Mouse (Mus musculus): ENCODE data around the gene Nptxr.

Gene Nptxr

DNA sequence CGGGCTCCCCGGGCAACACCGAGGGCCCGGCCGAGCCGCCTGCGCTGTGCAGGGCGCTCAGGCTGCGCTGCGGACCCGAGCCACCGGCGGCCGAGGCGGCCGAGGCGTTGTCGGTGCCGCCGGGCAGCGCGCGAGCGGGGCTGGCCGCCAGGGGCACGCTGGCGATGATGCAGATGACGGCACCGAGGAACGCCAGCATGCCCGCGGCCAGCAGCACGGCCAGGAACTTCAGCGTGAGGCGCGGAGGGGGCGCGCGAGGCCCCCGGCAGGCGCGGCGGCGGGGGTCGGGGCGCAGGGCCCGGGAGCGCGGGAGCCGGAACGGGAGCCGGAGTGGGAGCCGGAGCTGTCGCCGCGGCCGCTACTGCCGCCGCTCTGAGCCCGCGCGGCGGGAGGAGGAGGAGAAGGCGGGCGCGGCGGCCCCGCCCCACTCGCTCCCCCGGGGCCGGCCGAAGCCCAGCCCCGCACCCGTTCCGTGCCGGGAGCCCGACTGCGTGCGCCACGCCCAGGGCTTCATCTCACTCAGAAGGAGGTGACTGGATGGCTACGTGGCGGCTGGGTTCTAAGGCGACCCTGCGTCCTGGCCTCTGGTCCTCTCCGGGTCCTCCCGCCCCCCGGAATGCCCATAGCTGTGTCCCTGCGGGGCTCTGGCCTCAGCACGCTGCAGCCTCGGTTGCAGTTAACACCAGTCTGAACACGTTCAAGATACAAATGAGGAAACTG is at the start of gene Nptxr:
Gene Nptxr (minus strand): TSS at position 415 of the 720 bp plus-strand sequence.
- DNase-seq (ENCODE audit: inconsistent ontology term), result peak; percentile 64

DNA sequence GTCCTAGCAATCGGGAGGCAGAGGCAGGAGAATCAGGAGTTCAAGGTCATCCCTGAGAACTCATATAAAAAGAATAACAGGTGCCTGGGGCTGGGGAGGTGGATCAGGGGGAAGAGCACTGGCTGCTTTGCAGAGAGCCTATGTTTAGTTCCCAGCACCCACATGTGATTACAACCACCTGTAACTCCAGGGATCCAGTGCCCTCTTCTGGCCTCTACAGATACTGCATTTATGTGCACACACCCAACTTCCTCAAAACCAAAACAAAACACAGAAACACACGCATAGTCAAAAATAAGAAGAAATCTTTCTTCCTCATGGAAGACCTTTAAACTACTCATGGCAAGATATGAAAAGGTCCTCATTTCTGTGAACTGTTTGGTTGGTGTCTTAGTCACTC is 45.6 kb upstream of the Nptxr start:
- no peak for DNase-seq (ENCODE audit: inconsistent ontology term)

DNA sequence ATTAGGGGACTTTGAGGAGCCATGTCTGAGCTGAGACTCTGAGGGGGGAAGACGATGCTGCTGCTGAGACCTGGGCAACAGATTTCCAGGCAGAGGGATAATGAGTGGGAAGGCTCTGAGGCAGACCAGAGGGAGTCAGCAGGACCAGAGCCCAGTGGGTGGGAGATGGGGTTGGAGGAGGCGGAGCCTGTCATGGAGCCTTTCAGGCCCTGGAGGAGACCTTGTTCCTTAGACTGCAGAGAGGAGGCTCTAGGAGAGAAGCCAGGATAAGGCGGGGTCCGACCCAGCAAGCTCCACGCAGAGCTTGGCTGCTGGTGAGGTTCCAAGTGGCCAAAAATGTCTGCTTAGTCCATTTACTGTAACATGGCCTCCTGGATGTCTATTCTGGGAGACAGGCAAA is 42.5 kb upstream of the Nptxr start:
- DNase-seq (ENCODE audit: inconsistent ontology term), result peak; percentile 73

DNA sequence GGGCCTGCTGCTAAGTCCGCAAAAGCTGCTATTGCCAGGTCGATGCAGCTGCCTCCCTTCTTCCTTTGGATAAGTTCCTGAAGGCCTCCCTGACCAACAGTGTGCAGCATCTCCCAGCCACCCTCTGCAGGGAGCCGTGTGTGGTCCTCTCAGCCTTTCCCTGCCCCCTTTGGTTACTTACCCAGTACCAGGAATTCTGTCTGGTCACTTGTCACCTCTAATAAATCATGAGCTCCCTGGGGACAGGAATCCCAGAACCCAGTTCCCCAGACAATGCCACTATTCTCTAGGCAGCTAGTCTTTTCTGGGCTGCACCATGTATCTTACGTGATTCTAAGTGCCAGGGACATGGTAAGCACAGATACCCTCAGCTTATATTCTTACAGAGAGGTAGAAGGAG is 41.4 kb upstream of the Nptxr start:
- peak; percentile 88 for DNase-seq (ENCODE audit: inconsistent ontology term)

DNA sequence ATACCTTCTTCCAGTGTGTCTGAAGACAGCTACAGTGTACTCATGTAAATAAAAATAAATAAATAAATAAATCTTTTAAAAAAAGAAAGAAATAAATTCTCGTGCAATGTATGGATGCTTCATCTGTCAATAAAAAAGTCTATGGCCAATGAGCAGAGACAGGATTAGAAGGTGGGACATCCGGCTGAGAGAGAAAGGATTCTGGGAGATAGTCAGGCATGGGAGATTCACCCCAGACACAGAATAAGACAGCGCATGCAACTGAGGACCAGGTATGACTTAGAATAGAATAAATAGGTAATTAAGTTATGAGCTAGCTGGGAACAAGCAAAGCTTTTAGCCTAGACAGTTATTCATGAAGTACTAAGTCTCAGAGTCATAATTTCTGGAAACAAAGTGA is 38.4 kb upstream of the Nptxr start:
- no peak for DNase-seq (ENCODE audit: inconsistent ontology term)

DNA sequence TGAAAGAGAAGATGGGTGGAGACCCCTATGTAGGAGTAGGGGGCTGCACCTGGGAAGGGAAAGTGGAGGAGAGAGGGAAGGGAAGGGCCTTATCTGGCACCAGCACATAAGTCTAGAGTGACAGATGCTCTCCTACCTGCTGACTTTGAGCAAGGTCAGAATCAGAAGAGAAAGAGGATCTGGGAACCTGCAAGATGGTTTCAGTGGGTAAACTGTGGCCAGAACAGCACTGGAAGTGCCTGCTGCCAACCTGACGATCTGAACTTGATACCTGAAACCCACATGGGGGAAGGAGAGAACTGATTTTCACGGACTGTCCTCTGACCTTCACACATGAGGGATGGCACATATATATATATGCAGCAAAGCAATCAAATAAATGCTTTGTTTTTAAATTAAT is 35.7 kb upstream of the Nptxr start:
- DNase-seq (ENCODE audit: inconsistent ontology term), result no peak

DNA sequence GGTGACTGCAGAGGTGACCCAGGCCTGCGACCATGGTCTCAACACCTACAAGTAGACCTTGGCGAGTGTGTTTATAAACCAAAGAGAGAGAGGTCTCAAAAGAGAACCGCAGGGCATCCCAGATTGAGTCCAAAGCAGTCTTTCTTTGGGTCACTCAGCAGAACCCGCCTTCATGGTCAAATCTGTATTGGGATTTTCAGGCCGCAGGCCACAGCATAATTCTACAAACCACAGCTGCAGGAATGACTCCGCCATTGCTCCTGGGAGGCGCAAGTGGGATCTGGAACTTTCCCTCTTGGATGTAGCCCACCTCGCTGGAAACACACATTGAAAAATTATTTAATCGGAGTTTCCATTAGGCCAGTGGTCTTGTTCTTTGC is 30.3 kb upstream of the Nptxr start:
- DNase-seq (ENCODE audit: inconsistent ontology term), result no peak

DNA sequence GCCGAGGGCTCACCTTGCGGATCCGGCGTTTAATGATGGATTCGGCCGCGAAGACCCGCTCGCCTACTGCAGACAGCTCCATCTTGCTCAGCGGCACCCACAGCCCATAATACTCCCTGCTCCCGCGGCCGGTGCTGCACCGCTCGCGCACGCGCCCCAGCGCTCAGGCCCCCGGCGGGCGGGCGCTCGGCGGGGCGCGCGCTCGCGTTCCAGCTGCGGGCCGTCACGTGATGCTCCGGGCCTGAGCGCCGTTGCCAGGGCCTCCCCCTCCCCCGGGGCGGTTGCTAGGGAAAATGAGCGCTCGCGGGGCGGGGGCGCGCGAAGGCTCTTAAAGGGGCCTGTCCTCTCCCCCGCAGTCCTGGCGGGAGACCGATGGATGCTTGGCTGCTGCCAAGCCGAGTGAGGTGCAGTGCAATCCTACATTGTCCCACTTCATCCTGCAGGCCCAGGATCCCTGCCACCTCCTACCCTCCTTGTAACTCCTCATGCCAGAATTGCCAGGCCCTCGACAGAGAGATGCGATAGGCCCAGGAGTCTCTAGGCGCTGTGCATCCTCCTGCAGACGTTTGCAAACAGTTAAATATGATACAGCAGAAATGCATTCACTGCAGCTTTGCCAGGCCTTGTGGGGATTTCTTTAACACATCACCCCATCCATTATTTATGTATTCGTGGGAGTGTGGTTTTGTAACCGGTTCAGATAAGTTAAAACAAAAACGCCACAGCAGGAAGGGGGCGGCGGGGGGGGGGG is 29.7 kb upstream of the Nptxr start, which contains the start of the genes Npcd and Cbx6:
Gene Npcd (minus strand): TSS at position 108 of the 751 bp plus-strand sequence.
Gene Cbx6 (minus strand): TSS at position 559 of the 751 bp plus-strand sequence.
- DNase-seq (ENCODE audit: inconsistent ontology term), result peak; percentile 98

DNA sequence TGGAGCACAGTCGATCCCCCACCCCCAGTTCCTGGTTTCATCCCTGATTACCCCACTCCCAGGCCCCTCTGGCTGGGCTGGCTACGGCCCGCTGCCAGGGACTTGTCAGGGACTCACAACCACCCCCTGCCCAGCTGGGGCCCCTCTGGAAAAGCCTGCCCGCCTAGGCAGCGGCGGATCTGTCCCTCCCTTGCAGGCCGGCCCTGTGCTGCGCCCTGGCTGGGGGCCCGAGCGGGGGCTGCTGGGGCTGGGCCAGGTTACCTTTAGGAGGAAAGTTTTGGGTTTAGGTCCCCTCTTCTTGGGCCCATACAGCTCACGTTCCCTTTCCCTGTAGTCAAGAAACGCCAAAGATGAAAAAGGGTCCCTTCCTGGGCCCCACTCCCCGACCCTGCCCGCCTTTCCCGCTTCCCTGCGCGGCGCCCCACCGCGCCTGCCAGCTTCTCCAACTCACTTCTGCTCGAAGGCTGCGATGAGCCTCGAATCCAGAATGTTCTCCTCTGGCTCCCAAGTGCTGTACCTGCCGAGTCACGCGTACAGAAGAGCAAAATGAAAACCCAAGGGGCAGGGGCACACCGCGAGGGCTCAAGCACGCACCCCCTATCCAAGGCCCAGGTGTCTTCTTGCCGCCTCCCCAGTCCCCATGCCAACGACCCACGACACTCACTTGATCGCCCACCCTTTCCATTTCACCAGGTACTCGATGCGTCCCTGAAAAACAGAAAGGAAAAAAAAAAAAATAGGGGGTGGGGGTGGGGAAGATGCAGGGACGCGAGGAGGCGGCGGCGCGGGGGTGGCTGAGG is 28.9 kb upstream of the Nptxr start:
- peak; percentile 43 for DNase-seq (ENCODE audit: inconsistent ontology term)

DNA sequence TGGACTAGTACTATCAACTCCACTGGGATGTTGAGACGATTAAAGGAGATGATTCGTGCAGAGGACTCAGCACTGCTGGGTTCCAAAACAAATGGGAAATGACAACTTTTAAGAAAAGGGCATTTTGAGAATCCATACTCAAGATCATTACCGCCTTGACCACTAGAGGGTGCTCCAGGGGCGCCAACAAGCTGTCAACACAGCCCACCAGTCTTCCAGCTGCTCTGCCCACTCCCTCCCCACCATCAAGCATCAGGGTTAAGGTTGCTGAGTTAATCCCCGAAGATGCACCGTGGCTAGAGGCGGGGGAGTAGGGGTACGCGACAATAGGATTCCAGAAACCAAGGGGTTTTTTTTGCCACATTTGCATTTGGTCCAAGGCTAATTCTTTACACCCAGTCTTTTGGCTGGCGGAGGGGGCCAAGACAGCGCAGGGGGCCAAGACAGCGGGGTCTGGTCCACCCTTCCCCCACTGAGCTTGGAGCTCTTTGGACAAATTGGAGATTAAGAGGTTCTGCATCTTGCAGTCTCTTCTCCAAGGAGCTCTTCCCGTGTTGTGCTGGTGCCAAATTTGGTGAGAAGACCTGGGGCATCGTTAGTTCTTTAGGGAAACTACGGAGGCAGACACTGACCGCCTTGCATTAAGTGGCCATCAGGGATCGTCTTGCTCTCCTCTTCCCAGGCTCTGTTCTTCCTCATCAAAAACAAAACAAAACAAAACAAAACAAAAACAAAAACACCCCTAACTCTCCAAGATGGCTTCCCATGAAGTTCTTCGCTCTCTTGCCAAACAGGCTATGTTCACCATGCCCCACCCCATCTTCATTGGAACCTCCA is 27.7 kb upstream of the Nptxr start:
- DNase-seq (ENCODE audit: inconsistent ontology term), result peak; percentile 70

DNA sequence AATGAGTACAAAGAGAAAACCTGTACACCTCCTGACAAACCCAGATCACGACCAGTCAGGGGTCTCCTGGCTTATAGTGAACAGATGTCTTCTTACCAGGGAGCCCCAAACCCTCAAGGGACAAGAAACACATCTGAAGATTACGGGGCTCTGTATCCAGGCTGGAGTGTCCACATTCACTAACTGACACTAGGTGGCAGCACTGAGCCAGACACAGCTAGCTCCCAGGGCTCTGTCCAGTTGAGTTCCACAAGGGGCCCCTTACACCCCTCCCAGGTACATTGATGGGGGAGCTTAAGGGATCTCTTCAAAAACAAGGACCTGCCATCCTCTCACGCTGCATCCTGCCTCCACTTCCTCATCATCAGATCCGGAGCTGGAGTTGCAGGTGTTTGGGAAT is 25.8 kb upstream of the Nptxr start:
- DNase-seq (ENCODE audit: inconsistent ontology term), result peak; percentile 61

DNA sequence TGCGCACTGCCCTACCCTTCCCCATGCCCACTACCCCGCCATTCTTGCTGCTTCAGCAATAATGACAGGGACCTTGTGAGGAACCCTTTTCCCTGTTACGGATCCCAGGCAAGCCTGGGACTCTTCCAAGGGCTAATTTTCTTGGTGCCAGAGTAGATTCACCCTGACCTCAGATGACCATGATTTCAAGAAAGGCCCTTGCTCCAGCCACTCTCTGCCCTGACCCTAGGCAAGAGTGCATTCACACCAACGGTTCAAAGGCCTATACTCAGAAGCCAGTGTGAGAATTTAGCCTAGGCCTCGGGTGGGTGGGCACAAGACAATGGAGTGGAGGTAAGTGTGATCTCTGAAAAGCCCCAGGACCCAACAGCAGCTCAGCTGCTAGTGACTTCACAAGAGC is 24.9 kb upstream of the Nptxr start:
- DNase-seq (ENCODE audit: inconsistent ontology term), result no peak

DNA sequence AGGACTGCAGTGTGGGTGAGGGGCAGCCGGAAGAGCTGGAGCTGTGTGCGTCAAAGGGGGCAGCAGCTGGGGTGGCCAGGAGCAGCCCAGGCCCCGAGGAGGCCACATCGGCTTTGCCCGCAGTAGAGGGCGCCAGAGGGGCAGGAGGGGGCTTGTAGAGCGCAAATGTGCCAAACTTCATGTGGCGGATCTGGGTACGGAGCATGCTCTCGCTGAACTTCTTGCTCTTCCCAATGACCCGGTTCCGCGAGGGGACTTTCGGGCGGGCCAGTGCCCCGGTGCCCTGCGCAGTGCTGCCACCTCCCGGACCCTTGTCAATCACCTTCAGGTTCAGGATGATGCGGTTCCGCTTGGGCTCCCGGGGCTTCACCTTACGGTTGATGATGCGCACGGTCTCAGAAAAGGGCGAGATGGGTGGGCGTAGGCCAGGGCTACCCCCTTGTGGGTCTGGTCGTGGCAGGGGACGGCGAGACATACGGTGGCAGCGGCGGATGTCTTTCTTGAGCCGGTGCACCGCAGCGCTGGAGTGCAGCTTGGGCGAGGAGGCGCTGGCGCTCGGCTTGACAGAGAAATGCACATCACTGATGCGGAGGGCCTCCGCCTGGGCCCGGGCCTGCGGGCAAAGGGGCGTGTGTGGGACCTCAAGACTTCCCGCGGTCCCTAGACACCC is 23.9 kb upstream of the Nptxr start:
- DNase-seq (ENCODE audit: inconsistent ontology term), result peak; percentile 33

DNA sequence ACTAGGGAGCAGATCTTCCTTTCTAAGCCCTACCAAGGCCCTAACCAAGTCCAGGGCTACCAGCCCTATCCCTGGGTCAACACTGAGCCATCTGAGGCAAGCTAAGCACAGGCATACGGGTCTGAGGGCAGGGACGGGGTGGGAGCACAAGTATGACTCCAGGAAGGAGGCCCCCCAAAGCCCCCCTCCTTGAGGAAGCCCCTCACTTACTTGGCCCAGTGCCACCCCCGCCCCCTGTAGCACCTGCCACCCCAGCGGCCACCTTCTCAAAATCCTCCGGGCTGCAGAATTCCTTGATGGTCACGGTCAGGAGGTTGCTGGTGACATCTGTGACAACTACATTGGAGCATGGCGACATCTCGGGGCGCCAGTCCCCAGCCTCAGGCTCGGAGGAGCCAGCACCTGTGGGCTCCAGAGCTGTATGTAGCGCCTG is 23.2 kb upstream of the Nptxr start:
- no peak for DNase-seq (ENCODE audit: inconsistent ontology term)

DNA sequence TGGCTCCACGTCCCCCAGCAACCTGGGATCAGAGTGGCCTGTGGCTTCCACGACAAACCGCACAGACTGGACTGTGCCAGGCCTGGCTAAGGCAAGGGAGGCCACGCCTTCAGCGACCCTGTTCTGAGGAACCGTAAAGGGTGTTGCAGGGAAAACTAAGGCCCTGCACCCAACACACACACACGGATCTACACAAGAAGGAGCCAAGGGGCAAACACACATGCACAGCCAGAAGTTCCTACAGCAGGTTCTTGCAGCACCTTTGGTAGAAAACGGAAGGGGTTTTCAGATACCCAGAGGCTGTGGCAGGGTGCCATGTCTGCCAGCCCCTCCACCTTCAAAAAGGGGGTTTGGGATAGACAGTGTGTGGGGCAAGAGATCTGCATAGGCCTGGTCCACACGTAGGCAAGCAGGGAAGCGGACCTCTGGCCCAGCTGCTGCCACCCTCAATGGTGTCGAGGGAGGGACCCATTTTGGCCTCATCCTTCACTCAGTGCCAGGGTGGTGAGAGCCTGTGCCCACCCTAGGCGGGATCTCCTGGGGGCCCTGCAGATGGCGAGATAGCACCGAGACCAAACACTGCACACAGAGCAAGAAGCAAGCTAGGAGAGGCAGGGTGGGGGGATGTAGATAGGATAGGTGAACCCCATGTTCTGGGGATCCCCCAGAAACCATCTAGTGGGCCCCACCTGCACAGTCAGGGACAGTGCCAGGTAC is 22.7 kb upstream of the Nptxr start:
- DNase-seq (ENCODE audit: inconsistent ontology term), result no peak

DNA sequence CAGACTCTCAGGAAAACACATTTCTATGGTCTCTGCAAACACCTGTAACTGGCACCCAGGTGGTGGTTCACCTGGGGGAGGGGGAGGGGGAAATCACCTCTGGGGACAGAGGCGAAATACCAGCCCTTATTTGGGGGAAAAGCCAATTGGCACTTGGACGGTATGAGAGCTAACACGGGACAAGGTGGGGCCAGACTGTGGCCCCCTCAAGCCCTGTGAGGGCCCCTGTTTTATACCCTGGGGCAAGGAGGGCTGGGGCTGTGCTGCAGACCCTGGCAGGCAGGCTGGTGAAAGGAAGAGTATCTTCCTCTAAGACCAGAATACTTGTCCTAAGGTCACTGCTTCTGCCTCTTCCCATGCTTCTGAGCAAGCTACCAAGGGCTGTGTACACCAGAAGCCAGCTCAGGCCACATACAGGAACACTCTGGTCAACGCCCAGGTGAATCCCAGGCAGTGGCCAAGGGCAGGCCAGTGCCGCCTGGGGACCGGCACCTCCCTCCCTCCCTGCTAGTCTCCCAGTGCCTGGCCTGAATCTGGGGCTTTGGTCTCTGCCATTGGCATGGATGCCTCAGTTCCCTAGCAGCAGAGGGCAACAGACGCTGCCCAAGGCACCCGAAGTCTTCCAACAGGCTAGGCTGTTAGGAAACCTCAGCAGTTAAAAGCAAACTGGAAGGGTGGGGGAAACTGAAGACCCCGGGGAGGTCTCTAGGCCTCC is 21.8 kb upstream of the Nptxr start:
- no peak for DNase-seq (ENCODE audit: inconsistent ontology term)

DNA sequence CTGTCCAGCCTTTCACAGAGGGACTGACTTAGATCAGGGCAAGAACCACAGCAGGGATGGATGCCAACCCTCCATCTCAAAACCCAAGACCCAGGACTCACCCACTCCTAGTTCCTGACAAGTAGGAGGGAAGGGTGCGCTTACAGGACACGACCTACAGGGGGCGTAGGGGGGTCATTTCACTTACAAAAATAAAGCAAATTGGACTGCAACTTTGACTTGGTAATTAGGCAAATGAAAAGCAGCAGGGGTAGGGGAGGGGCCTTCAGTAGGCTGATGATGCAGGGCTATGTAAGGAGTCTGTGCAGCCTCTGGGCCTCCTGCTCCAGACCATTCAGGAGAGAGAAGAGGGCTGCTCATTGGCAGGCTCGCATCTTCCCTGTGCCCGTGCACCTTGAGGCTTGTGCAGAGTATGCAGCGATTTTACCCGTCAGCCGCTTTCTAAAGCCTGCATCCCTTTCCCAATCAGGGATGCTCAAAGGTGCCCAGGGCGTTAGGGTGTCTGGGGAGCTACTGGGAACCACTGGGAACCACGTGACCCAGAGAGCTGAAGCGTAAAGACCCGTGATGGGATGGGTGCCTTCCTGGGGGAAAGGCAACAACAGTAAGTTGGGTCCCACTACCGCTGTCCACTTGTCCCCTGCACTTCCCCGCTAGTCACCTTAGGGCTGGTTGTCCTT is 20.7 kb upstream of the Nptxr start:
- peak; percentile 36 for DNase-seq (ENCODE audit: inconsistent ontology term)

DNA sequence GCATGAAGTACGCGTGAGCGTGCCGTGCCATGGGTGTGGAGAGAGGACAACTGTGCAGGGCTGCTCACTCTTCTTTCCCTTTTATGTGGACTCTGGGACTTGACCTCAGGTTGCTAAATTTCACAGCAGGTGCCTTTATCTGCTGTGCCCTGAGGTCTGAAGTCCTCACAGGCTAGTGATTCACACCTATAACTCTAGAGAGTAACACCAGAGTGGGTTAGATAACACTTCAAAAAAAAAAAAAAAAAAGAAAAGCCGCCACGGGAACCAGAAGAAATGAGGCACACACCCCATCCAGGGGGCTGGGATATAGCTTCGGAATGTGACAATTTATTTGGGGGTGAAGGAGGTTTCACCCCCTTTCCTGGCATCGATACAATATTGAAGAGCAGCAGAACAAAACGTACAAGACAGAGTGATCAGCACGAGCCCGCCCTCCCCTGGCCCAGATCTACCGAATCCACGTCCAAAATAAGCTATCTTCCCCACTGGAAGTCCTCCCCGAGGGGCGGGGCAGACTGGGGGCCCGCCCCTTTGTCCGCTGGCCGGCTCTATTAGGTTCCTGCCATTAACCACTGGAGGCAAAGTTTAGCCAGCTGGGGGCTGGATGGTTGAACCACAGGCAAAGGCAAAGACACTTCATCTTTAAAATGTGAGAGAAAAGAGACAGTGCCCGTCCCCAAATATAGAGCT is 19.2 kb upstream of the Nptxr start:
- DNase-seq (ENCODE audit: inconsistent ontology term), result no peak

Measured in Muller cell, postnatal 12 days (primary cell).